Mouse (Mus musculus) liver, embryonic 14.5 days (tissue): Measurements from ENCODE around the gene Zfp865.

ENCODE experiments used
- CTCF ChIP-seq: IDR thresholded peaks from 2 replicates; pipeline ENCODE4 v1.5.1; 2016; ENCODE audit warnings: antibody characterized with exemption, low read depth, control low read depth
- EP300 ChIP-seq: IDR thresholded peaks from 2 replicates; pipeline ENCODE4 v1.6.1; 2016; ENCODE audit warnings: antibody characterized with exemption, low read depth

- TF ChIP-seq CTCF (no peak), EP300 (no peak)
Measured at GRCm38 (mm10) chr7:5044981-5045380, 24.8 kb downstream of the Zfp865 start.
